Mouse (Mus musculus) cerebellum, adult 11-12 months (tissue): ENCODE measurements around the gene Pard3.

ENCODE experiments used
- DNase-seq: peaks from one replicate; pipeline ENCODE4 v3.0.0; 2022

Gene Pard3

GRCm38 (mm10) chr8:127063551-127064360, at the start of gene Pard3:
Pard3 (plus strand) TSS chr8:127063893.
- DNase-seq = peak; percentile 74

- no peak for DNase-seq
Observed at GRCm38 (mm10) chr8:127021830-127022229, 41.9 kb upstream of the Pard3 start.

GRCm38 (mm10) chr8:127025256-127025717, 38.4 kb upstream of the Pard3 start:
- DNase-seq = no peak

GRCm38 (mm10) chr8:127025775-127026174, 37.9 kb upstream of the Pard3 start:
- no peak for DNase-seq

- no peak for DNase-seq
Observed at GRCm38 (mm10) chr8:127031476-127031875, 32.2 kb upstream of the Pard3 start.

GRCm38 (mm10) chr8:127038928-127039327, 24.8 kb upstream of the Pard3 start:
- DNase-seq = peak; percentile 15

GRCm38 (mm10) chr8:127049996-127050395, 13.7 kb upstream of the Pard3 start:
- DNase-seq = no peak

- DNase-seq = no peak
Observed at GRCm38 (mm10) chr8:127052132-127052531, 11.6 kb upstream of the Pard3 start.

GRCm38 (mm10) chr8:127055081-127055480, 8.6 kb upstream of the Pard3 start:
- no peak for DNase-seq

- no peak for DNase-seq
Observed at GRCm38 (mm10) chr8:127058759-127059158, 4.9 kb upstream of the Pard3 start.

- no peak for DNase-seq
Observed at GRCm38 (mm10) chr8:127059826-127060225, 3.9 kb upstream of the Pard3 start.

- DNase-seq = peak; percentile 32
Observed at GRCm38 (mm10) chr8:127064361-127065112, 844 bp downstream of the Pard3 start.

GRCm38 (mm10) chr8:127065113-127065473, 1.4 kb downstream of the Pard3 start:
- DNase-seq = no peak

- no peak for DNase-seq
Observed at GRCm38 (mm10) chr8:127065791-127066190, 2.1 kb downstream of the Pard3 start.

GRCm38 (mm10) chr8:127066501-127066900, 2.8 kb downstream of the Pard3 start:
- no peak for DNase-seq

GRCm38 (mm10) chr8:127068719-127069118, 5.0 kb downstream of the Pard3 start:
- DNase-seq = no peak

GRCm38 (mm10) chr8:127070225-127070624, 6.5 kb downstream of the Pard3 start:
- peak; percentile 52 for DNase-seq

GRCm38 (mm10) chr8:127073052-127073618, 9.4 kb downstream of the Pard3 start:
- no peak for DNase-seq

GRCm38 (mm10) chr8:127076511-127076910, 12.8 kb downstream of the Pard3 start:
- no peak for DNase-seq

GRCm38 (mm10) chr8:127079244-127079805, 15.6 kb downstream of the Pard3 start:
- no peak for DNase-seq

- no peak for DNase-seq
Observed at GRCm38 (mm10) chr8:127081297-127081696, 17.6 kb downstream of the Pard3 start.

GRCm38 (mm10) chr8:127082486-127082885, 18.8 kb downstream of the Pard3 start:
- no peak for DNase-seq

- DNase-seq = no peak
Observed at GRCm38 (mm10) chr8:127084565-127084964, 20.9 kb downstream of the Pard3 start.
